Comparison of ENCODE assay signal across 8 mouse cellular contexts in genomic region chr5:136566001-136566811, GRCm38 (mm10). TPM values are rescaled to one million over a fixed set of nuclear protein-coding genes. Genes with fewer than 3 reads are reported as not detected.
DNase-seq lines count a peak whose midpoint lies in the region; ATAC-seq and TF ChIP-seq lines count a peak whose summit lies in the region.

No protein-coding gene starts in this region.

- peak overlapping the region; percentile 97 for H3K4me2 ChIP-seq in forebrain, embryonic 16.5 days (ENCODE audit: low read length)
- H3K4me2 ChIP-seq in lung, embryonic 15.5 days: peak overlapping the region; percentile 99

- no peaks in the 10 kb centered on the region for H3K36me3 ChIP-seq in ES-Bruce4 (ENCODE audit: control insufficient read depth, insufficient read depth, low read length, poor library complexity, severe bottlenecking)
- no peaks in the 10 kb centered on the region for H3K36me3 ChIP-seq in forebrain, embryonic 16.5 days (ENCODE audit: control insufficient read depth, insufficient read depth)
- no peaks in the 10 kb centered on the region for H3K36me3 ChIP-seq in lung, embryonic 15.5 days

- H3K27ac ChIP-seq in ES-Bruce4 (ENCODE audit: insufficient read depth, low read length): no peak overlapping the region
- peak overlapping the region; percentile 96 for H3K27ac ChIP-seq in forebrain, embryonic 16.5 days (ENCODE audit: low read length)
- H3K27ac ChIP-seq in lung, embryonic 15.5 days: peak overlapping the region; percentile 93
- H3K27ac ChIP-seq in olfactory bulb, adult 2 months (ENCODE audit: insufficient read depth, low read depth, low read length): peak overlapping the region; percentile 91

- peaks cover 4% of the 10 kb centered on the region for H3K27me3 ChIP-seq in ES-Bruce4 (ENCODE audit: control insufficient read depth, insufficient read depth, low read length, poor library complexity, severe bottlenecking)
- peaks cover 20% of the 10 kb centered on the region for H3K27me3 ChIP-seq in forebrain, embryonic 16.5 days (replicated peaks; ENCODE audit: control insufficient read depth, insufficient read depth, low read length)
- peaks cover 21% of the 10 kb centered on the region for H3K27me3 ChIP-seq in lung, embryonic 15.5 days

- DNase-seq in cerebellum, adult 11-12 months: peak; percentile 74
- peak; percentile 41 for DNase-seq in heart, postnatal 25 days (ENCODE audit: low spot score)
- peak; percentile 14 to 37 for DNase-seq in layer of hippocampus, adult 18-20 months (ENCODE audit: low spot score in 2 of 2)
- DNase-seq in testis, postnatal 14 days (ENCODE audit: low spot score): peak; percentile 60

- H3K9me3 ChIP-seq in ES-Bruce4 (replicated peaks; ENCODE audit: control insufficient read depth, insufficient read depth, low read length, poor library complexity, severe bottlenecking): no peaks in the 10 kb centered on the region
- H3K9me3 ChIP-seq in forebrain, embryonic 16.5 days (ENCODE audit: control insufficient read depth, low read length): no peaks in the 10 kb centered on the region
- no peaks in the 10 kb centered on the region for H3K9me3 ChIP-seq in lung, embryonic 15.5 days

- intact Hi-C loops in heart, postnatal 25 days (cut with DNase I): loop anchor here (5.0 kb wide), 3 partner anchors 99 to 284 kb away; no protein-coding TSS in a partner anchor

- ATAC-seq in forebrain, embryonic 16.5 days: peak; percentile 27
- peak; percentile 25 for ATAC-seq in lung, embryonic 15.5 days (ENCODE audit: borderline replicate concordance, extremely low read depth, low FRiP score, low TSS enrichment)

- under 1% methylated on average over 69 of the region's 79 CpGs for WGBS in forebrain, embryonic 16.5 days
- WGBS in lung, embryonic 15.5 days: under 1% methylated on average over 52 of the region's 79 CpGs
- under 1% methylated on average over 78 of the region's 79 CpGs for WGBS in olfactory bulb, adult 2 months

- TF ChIP-seq CTCF in ES-Bruce4 (IDR thresholded peaks at IDR 0.05; ENCODE audit: low read depth, low read length): no peak
- TF ChIP-seq CTCF in olfactory bulb, adult 2 months (IDR thresholded peaks at IDR 0.05; ENCODE audit: insufficient read depth, low read depth, low read length): no peak

- no peak for TF ChIP-seq EP300 in ES-Bruce4 (IDR thresholded peaks at IDR 0.05; ENCODE audit: insufficient read depth, low read depth, low read length)

- H3K4me3 ChIP-seq in ES-Bruce4 (ENCODE audit: low read depth, low read length): peak overlapping the region; percentile 98
- peak overlapping the region; percentile 99 for H3K4me3 ChIP-seq in forebrain, embryonic 16.5 days (replicated peaks; ENCODE audit: low read length)
- H3K4me3 ChIP-seq in lung, embryonic 15.5 days: peak overlapping the region; percentile 99
- H3K4me3 ChIP-seq in olfactory bulb, adult 2 months (ENCODE audit: insufficient read depth, low read depth, low read length): peak overlapping the region; percentile 99

- H3K9ac ChIP-seq in ES-Bruce4 (ENCODE audit: low read depth, poor library complexity, severe bottlenecking): peak overlapping the region; percentile 98
- peak overlapping the region; percentile 95 for H3K9ac ChIP-seq in forebrain, embryonic 16.5 days (replicated peaks; ENCODE audit: low read depth, low read length)
- H3K9ac ChIP-seq in lung, embryonic 15.5 days: peak overlapping the region; percentile 96

- TF ChIP-seq POLR2A in ES-Bruce4 (IDR thresholded peaks at IDR 0.05; ENCODE audit: insufficient read depth, low read length): no peak
- no peak for TF ChIP-seq POLR2A in olfactory bulb, adult 2 months (IDR thresholded peaks at IDR 0.05; ENCODE audit: insufficient read depth, low read depth, low read length)

- H3K4me1 ChIP-seq in ES-Bruce4 (ENCODE audit: control insufficient read depth, insufficient read depth, low read length): peaks cover 2% of the 10 kb centered on the region
- peaks cover 37% of the 10 kb centered on the region for H3K4me1 ChIP-seq in forebrain, embryonic 16.5 days (replicated peaks; ENCODE audit: control insufficient read depth, insufficient read depth, low read length)
- H3K4me1 ChIP-seq in lung, embryonic 15.5 days: peaks cover 45% of the 10 kb centered on the region
- peaks cover 8% of the 10 kb centered on the region for H3K4me1 ChIP-seq in olfactory bulb, adult 2 months (ENCODE audit: control insufficient read depth, insufficient read depth, low read length)

RNA-seq across cellular contexts. Expression of gene Cux1, which starts 1.1 kb away (rescaled TPM):
- polyA plus RNA-seq in ES-Bruce4 (2011; ENCODE audit: insufficient read depth, insufficient read length, low read depth, missing spikeins): 37.0 and 38.0 TPM in 2 replicates
- polyA plus RNA-seq in forebrain, embryonic 16.5 days (2015; fragmentation: Nextera tagmentation; extraction: Ambion mirVana): 138 and 141 TPM in 2 replicates
- 100 to 1,000 TPM in 1 of 2 experiments, 10 to 100 TPM in 1; 99.9 to 105 TPM for total RNA-seq in heart, postnatal 25 days (2021)
- 10 to 100 TPM; 38.2 to 39.5 TPM for total RNA-seq in layer of hippocampus, adult 18-20 months (2021)
- polyA plus RNA-seq in lung, embryonic 15.5 days (2015; fragmentation: Nextera tagmentation; extraction: Ambion mirVana): 100 and 114 TPM in 2 replicates
- 237 and 284 TPM in 2 replicates for polyA plus RNA-seq in olfactory bulb, adult 2 months (2012; ENCODE audit: insufficient read depth, insufficient read length, low replicate concordance, missing spikeins)
